Mouse (Mus musculus) heart, embryonic 14.5 days (tissue): ENCODE measurements around the gene Magi3. TPM values are rescaled to one million over a fixed set of nuclear protein-coding genes. Genes with fewer than 3 reads are reported as not detected.

ENCODE experiments used
- ATAC-seq: fragments of 200-750 bp; cut with Nextera tagmentation; 2 replicates; pipeline ENCODE4 v1.8.0; 2017; ENCODE audit warnings: low read depth, moderate TSS enrichment; ENCODE audit not compliant: insufficient number of reproducible peaks, insufficient read depth, low FRiP score
- H3K27ac ChIP-seq, 2 experiments: fragments of 200-500 bp in 1 of 2; fragments of 300-500 bp in 1 of 2; sonication (generic) in 1 of 2; replicated peaks in 1 of 2; 2 replicates each; pipeline ENCODE4 v1.5.1; 2012 to 2014; ENCODE audit warnings: low read depth in 2 of 2, low read length in 2 of 2, control low read depth in 1 of 2, mild to moderate bottlenecking in 1 of 2, mixed read lengths in 1 of 2; ENCODE audit not compliant: control insufficient read depth in 1 of 2, insufficient read depth in 1 of 2
- H3K27me3 ChIP-seq: fragments of 300-500 bp; sonication (generic); 2 replicates; pipeline ENCODE4 v1.6.1; 2014; ENCODE audit warnings: mild to moderate bottlenecking, low read length, control low read depth; ENCODE audit not compliant: control insufficient read depth, insufficient read depth
- H3K36me3 ChIP-seq: fragments of 300-500 bp; sonication (generic); 2 replicates; pipeline ENCODE4 v1.6.1; 2014; ENCODE audit warnings: mild to moderate bottlenecking, control low read depth, low read length, mixed read lengths; ENCODE audit not compliant: control insufficient read depth, insufficient read depth
- H3K4me1 ChIP-seq, 2 experiments: fragments of 200-500 bp in 1 of 2; fragments of 300-500 bp in 1 of 2; sonication (generic) in 1 of 2; 2 replicates each; pipeline ENCODE4 v1.6.1; 2012 to 2014; ENCODE audit warnings: low read length in 2 of 2, control low read depth in 1 of 2, mixed read lengths in 1 of 2; ENCODE audit not compliant: control insufficient read depth in 2 of 2, insufficient read depth in 2 of 2
- H3K4me2 ChIP-seq: fragments of 300-500 bp; sonication (generic); 2 replicates; pipeline ENCODE4 v1.6.1; 2014; ENCODE audit warnings: mild to moderate bottlenecking, low read length
- H3K4me3 ChIP-seq, 2 experiments: fragments of 200-500 bp in 1 of 2; fragments of 300-500 bp in 1 of 2; sonication (generic) in 1 of 2; 2 replicates each; pipeline ENCODE4 v1.5.1; 2012 to 2014; ENCODE audit warnings: low read length in 2 of 2, mild to moderate bottlenecking in 2 of 2, control low read depth in 1 of 2, low read depth in 1 of 2, moderate library complexity in 1 of 2; ENCODE audit not compliant: control insufficient read depth in 1 of 2, insufficient read depth in 1 of 2
- H3K9ac ChIP-seq: fragments of 300-500 bp; sonication (generic); 2 replicates; pipeline ENCODE4 v1.6.1; 2014; ENCODE audit warnings: mild to moderate bottlenecking, low read length
- H3K9me3 ChIP-seq: fragments of 300-500 bp; sonication (generic); 2 replicates; pipeline ENCODE4 v1.6.1; 2016; ENCODE audit warnings: low read length, control low read depth; ENCODE audit not compliant: control insufficient read depth
- WGBS: fragments of 180-500 bp; shearing (Covaris S2); extraction: QIAGEN DNeasy Blood & Tissue Kit; methylation state at CpG from one replicate; pipeline ENCODE4 v1.1.7; 2014; 5-methylcytosine and 5-hydroxymethylcytosine counted together
- polyA plus RNA-seq: library from polyadenylated mRNA; unstranded; fragments of >200 nt; fragmentation: Nextera tagmentation; extraction: Ambion mirVana; gene quantifications from 2 replicates; pipeline ENCODE4 v1.2.1, GENCODE M21; 2014

Gene Magi3
- polyA plus RNA-seq, 1 experiment from 2014 or later, result 13.1 TPM

GRCm38 (mm10) chr3:104006896-104007466, 213.2 kb downstream of the Magi3 start:
- no peaks in the 10 kb centered on the region for H3K27me3 ChIP-seq
- 85% methylated on average over 8 of the region's 8 CpGs for WGBS
- no peaks in the 10 kb centered on the region for H3K9me3 ChIP-seq
- peaks cover 59% of the 10 kb centered on the region for H3K36me3 ChIP-seq
- H3K27ac ChIP-seq, result no peak overlapping the region
- no peak overlapping the region for H3K4me2 ChIP-seq
- no peak overlapping the region for H3K9ac ChIP-seq
- H3K4me1 ChIP-seq, result 0 out of 4 replicates have a peak, but pooled peaks cover 0 to 4% of the 10 kb centered on the region in 2 experiments
- no peak for ATAC-seq
- H3K4me3 ChIP-seq, result no peak overlapping the region

GRCm38 (mm10) chr3:103998724-103999123, 221.4 kb downstream of the Magi3 start:
- ATAC-seq, result no peak
- H3K36me3 ChIP-seq, result peaks cover 64% of the 10 kb centered on the region
- H3K9me3 ChIP-seq, result no peaks in the 10 kb centered on the region
- no peaks in the 10 kb centered on the region for H3K27me3 ChIP-seq
- no peaks in the 10 kb centered on the region; a peak in 1 of 4 replicates for H3K4me1 ChIP-seq
- H3K27ac ChIP-seq, result no peak overlapping the region
- H3K4me2 ChIP-seq, result no peak overlapping the region
- WGBS, result 91% methylated on average over 4 of the region's 4 CpGs
- no peak overlapping the region for H3K9ac ChIP-seq
- H3K4me3 ChIP-seq, result no peak overlapping the region

GRCm38 (mm10) chr3:103991271-103991670, 228.9 kb downstream of the Magi3 start:
- H3K4me1 ChIP-seq, result no peaks in the 10 kb centered on the region; a peak in 1 of 4 replicates
- H3K36me3 ChIP-seq, result peaks cover 66% of the 10 kb centered on the region
- ATAC-seq, result no peak
- no peak overlapping the region for H3K4me3 ChIP-seq
- WGBS, result 87% methylated on average over 3 of the region's 3 CpGs
- no peak overlapping the region for H3K4me2 ChIP-seq
- H3K27me3 ChIP-seq, result no peaks in the 10 kb centered on the region
- no peak overlapping the region for H3K27ac ChIP-seq
- H3K9me3 ChIP-seq, result no peaks in the 10 kb centered on the region
- no peak overlapping the region for H3K9ac ChIP-seq

GRCm38 (mm10) chr3:103989352-103989751, 230.8 kb downstream of the Magi3 start:
- 71% methylated on average over 4 of the region's 4 CpGs for WGBS
- Histone ChIP-seq H3K4me2 (no peak overlapping the region), H3K4me1 (no peaks in the 10 kb centered on the region), H3K9me3 (no peaks in the 10 kb centered on the region), H3K36me3 (peaks cover 69% of the 10 kb centered on the region), H3K9ac (no peak overlapping the region), H3K4me3 (no peak overlapping the region), H3K27me3 (no peaks in the 10 kb centered on the region), H3K27ac (no peak overlapping the region)
- no peak for ATAC-seq

GRCm38 (mm10) chr3:103987831-103988432, 232.2 kb downstream of the Magi3 start:
- no peak overlapping the region for H3K4me2 ChIP-seq
- ATAC-seq, result no peak
- H3K4me1 ChIP-seq, result no peaks in the 10 kb centered on the region
- H3K27ac ChIP-seq, result no peak overlapping the region
- H3K36me3 ChIP-seq, result peaks cover 67% of the 10 kb centered on the region
- no peaks in the 10 kb centered on the region for H3K27me3 ChIP-seq
- H3K4me3 ChIP-seq, result no peak overlapping the region
- H3K9ac ChIP-seq, result no peak overlapping the region
- WGBS, result 62% methylated on average over 5 of the region's 5 CpGs
- no peaks in the 10 kb centered on the region for H3K9me3 ChIP-seq

- 95% methylated on average over 2 of the region's 2 CpGs for WGBS
- H3K4me3 ChIP-seq, result no peak overlapping the region
- H3K27ac ChIP-seq, result no peak overlapping the region
- H3K4me2 ChIP-seq, result no peak overlapping the region
- H3K4me1 ChIP-seq, result no peaks in the 10 kb centered on the region
- H3K27me3 ChIP-seq, result no peaks in the 10 kb centered on the region
- no peaks in the 10 kb centered on the region for H3K9me3 ChIP-seq
- no peak overlapping the region for H3K9ac ChIP-seq
- H3K36me3 ChIP-seq, result peaks cover 47% of the 10 kb centered on the region
- no peak for ATAC-seq
These were observed 235.0 kb downstream of the Magi3 start for GRCm38 (mm10) chr3:103985194-103985593.

- WGBS, result 82% methylated on average over 4 of the region's 4 CpGs
- no peaks in the 10 kb centered on the region for H3K27me3 ChIP-seq
- no peak overlapping the region for H3K9ac ChIP-seq
- no peak overlapping the region for H3K4me2 ChIP-seq
- ATAC-seq, result no peak
- no peaks in the 10 kb centered on the region for H3K4me1 ChIP-seq
- H3K27ac ChIP-seq, result no peak overlapping the region
- H3K4me3 ChIP-seq, result no peak overlapping the region
- H3K36me3 ChIP-seq, result peaks cover 41% of the 10 kb centered on the region
- H3K9me3 ChIP-seq, result no peaks in the 10 kb centered on the region
These were observed 235.6 kb downstream of the Magi3 start for GRCm38 (mm10) chr3:103984556-103984955.

- Histone ChIP-seq H3K4me2 (no peak overlapping the region), H3K36me3 (peaks cover 29% of the 10 kb centered on the region), H3K9me3 (no peaks in the 10 kb centered on the region), H3K27ac (no peak overlapping the region), H3K27me3 (no peaks in the 10 kb centered on the region), H3K9ac (no peak overlapping the region), H3K4me1 (peaks cover 0 to 15% of the 10 kb centered on the region in 2 experiments; a peak in 2 of 4 replicates), H3K4me3 (no peak overlapping the region)
- 91% methylated on average over 2 of the region's 2 CpGs for WGBS
- ATAC-seq, result no peak
These were observed 249.0 kb downstream of the Magi3 start for GRCm38 (mm10) chr3:103971157-103971556.
